Mouse (Mus musculus): ENCODE results near the gene Donson.

- no peak for TF ChIP-seq CTCF (IDR thresholded peaks at IDR 0.05)
- TF ChIP-seq POLR2A (IDR thresholded peaks at IDR 0.05; ENCODE audit: insufficient read depth, low read depth, low read length): no peak
Observed at GRCm38 (mm10) chr16:91639636-91640035, 48.9 kb downstream of the Donson start.
